Mouse (Mus musculus): ENCODE measurements around the gene Fam198b. TPM values are rescaled to one million over a fixed set of nuclear protein-coding genes. Genes with fewer than 3 reads are reported as not detected.

Fam198b gene
- 0.15 TPM for total RNA-seq (2023)

DNA sequence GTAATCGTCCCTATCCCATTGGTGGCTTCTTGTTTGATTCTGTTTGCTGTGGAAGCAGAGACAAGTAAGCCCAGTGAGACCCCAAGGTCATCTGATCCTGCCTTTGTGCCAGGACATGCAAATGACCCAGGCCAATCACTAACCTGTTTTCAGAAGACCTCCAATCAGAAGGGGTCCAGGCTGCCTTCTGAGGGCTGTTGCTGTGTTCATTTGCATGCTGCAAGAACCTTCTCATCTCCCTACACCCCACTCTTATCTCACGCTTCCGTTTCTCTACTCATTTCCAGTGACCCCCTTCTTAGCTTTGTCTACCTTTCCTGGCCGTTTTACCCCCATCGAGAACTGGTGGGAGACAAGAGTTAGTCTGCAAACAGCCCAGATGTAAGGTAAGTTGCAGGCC, at the start of gene Fam198b:
TSS of gene Fam198b (plus strand) at position 229 of the 400 bp plus-strand sequence.

DNA sequence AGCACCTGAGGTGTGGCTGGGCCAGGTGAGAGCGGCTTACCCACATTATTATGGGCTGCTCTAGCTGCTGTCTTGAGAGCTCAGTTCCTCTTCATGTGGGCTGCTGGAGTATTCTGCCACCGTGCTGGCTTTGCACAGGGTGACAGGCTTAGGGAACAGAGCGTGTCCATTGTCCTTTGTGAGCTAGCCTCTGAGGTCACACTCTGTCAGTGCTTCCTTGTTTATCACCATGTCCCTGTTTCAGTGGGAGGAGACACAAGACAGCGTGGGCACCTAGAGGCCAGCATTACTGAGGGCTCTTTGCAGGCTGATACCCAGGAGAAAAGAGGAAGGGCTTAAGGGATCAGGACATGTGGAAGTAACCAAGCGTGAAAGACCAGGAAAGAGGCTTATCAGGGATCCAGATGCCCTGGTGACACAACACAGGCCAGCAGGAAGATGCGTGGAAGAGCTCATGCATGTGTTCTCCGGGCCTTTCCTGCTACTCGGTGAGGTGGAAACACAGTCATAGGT, 31.6 kb upstream of the Fam198b start, which contains the start of gene Tmem144:
TSS of gene Tmem144 (minus strand) at position 120 of the 513 bp plus-strand sequence.

Other genes with a start within 250 kb of the Fam198b start
- gene Rxfp1, start 146.7 kb upstream of the Fam198b start, total RNA-seq (2023): not detected
- not detected for gene Tmem144, start 31.8 kb upstream of the Fam198b start, total RNA-seq (2023)

Data from CD4-positive naive resting alpha-beta T cell, adult 57 days (primary cell).